Mouse (Mus musculus) stomach, postnatal 0 days (tissue): ENCODE results near the gene C730034F03Rik.

Experiments used
- CTCF ChIP-seq: IDR thresholded peaks from 2 replicates; pipeline ENCODE4 v1.5.1; 2016; ENCODE audit warnings: antibody characterized with exemption, low read depth, mild to moderate bottlenecking, moderate library complexity
- EP300 ChIP-seq: optimal IDR thresholded peaks from 2 replicates; pipeline ENCODE3; 2016; ENCODE audit warnings: antibody characterized with exemption

DNA sequence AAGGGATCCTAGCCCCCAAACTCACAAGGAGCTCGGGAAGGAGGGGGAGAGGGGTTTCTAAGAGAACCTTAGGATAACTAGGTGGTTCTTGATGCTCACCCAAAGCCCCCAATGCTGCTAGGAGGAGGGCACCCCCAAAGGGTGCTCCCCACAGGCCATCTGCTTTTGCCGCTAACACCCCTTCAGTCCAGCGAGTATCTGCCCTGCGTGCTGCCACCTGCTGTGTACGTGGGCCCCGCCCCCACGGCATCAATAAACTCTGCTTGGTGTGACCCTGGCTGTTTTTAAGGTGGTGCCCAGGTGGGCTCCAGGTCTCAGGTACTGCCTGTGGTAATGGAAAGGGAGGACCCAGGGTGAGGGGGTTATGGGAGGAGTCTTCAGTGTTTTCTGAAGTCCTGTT lies 32.8 kb downstream of the C730034F03Rik start:
- no peak for TF ChIP-seq CTCF
- no peak for TF ChIP-seq EP300
